Mouse (Mus musculus) MEL (cell line): ENCODE data around the gene Btbd7.

ENCODE experiments used
- CTCF ChIP-seq, 3 experiments: IDR thresholded peaks in 2 of 3; conservative IDR thresholded peaks in 1 of 3; 2 replicates each; pipeline ENCODE4 v1.5.1; 2011 to 2012; ENCODE audit warnings: low read length in 3 of 3, low read depth in 2 of 3, mild to moderate bottlenecking in 2 of 3, improper control_type of control experiment in 1 of 3, inconsistent platforms in 1 of 3, mixed read lengths in 1 of 3, moderate library complexity in 1 of 3; ENCODE audit not compliant: control insufficient read depth in 1 of 3, insufficient read depth in 1 of 3, poor library complexity in 1 of 3, severe bottlenecking in 1 of 3
- GATA1 ChIP-seq: IDR thresholded peaks from 2 replicates; pipeline ENCODE4 v1.6.1; 2011; ENCODE audit warnings: low read depth, low read length, improper control_type of control experiment
- NRF1 ChIP-seq: IDR thresholded peaks from 2 replicates; pipeline ENCODE4 v1.6.1; 2014; ENCODE audit warnings: low read depth, mild to moderate bottlenecking, inconsistent platforms, low read length, improper control_type of control experiment, moderate library complexity; ENCODE audit not compliant: poor library complexity, insufficient read depth, severe bottlenecking
- POLR2A ChIP-seq, 2 experiments: IDR thresholded peaks; 2 replicates each; pipeline ENCODE4 v1.6.1; 2011 to 2012; ENCODE audit warnings: low read length in 2 of 2, mild to moderate bottlenecking in 2 of 2, control low read depth in 1 of 2, improper control_type of control experiment in 1 of 2, low read depth in 1 of 2, moderate library complexity in 1 of 2; ENCODE audit not compliant: control insufficient read depth in 1 of 2, insufficient read depth in 1 of 2, poor library complexity in 1 of 2
- TAL1 ChIP-seq: IDR thresholded peaks from 2 replicates; pipeline ENCODE4 v1.6.1; 2012; ENCODE audit warnings: mild to moderate bottlenecking, inconsistent platforms, low read length, moderate library complexity, mixed read lengths

DNA sequence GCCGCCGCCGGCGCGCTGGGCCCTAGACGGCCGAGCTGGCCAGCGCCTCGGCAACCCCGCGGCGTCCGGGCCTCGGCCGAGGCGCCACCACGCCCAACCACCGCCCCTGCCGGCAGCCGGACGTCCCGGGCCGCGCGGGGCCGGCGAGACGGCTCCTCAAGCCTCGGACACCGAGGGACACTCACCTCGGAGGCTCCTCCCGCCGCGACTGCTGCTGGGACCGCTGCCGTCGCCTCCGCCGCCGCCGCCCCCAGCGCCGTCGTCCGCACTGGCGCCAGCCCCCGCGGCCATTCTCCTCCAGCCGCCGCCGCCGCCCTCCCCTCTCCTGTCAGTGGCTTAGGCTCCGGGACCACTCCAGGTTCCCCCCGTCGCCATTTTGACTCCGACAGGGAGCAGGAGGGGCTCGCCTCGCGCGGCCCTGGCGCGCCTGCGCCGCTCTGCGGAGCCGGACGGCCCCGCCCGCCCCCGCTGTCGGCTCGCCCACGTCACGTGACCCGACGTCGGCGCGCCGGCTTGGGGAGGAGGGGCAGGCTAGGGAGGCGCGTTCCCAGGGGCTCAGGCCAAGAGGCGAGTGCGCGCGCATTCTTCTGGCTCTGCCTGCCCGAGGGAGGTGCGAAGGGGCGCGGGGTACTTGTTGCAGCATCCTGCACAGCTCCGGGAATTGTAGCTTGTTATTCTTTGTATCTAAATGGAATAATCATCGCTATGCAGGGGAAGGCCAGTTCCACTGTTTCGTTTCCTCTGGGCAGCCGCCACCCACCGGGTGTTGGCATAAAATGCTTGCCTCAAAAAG is at the start of gene Btbd7:
- TF ChIP-seq TAL1: no peak
- peak; percentile 82 for TF ChIP-seq NRF1
- no peak for TF ChIP-seq CTCF (IDR thresholded peaks at IDR 0.05 in 2 of 3, conservative IDR thresholded peaks at IDR 0.05 in 1 of 3; ENCODE audit: control insufficient read depth in 1 of 3, insufficient read depth in 1 of 3, low read depth in 2 of 3, low read length in 3 of 3, poor library complexity in 1 of 3, severe bottlenecking in 1 of 3)
- no peak for TF ChIP-seq GATA1
- peak; percentile 45 to 68; a peak in 3 of 4 replicates for TF ChIP-seq POLR2A (IDR thresholded peaks at IDR 0.05; ENCODE audit: control insufficient read depth in 1 of 2, insufficient read depth in 1 of 2, low read depth in 1 of 2, low read length in 2 of 2, poor library complexity in 1 of 2)
